Mouse (Mus musculus) cerebellum, adult 11-12 months (tissue): Measurements from ENCODE around the gene Gpr68.

Experiments
- DNase-seq: peaks from one replicate; pipeline ENCODE4 v3.0.0; 2022

Gpr68 gene

DNA sequence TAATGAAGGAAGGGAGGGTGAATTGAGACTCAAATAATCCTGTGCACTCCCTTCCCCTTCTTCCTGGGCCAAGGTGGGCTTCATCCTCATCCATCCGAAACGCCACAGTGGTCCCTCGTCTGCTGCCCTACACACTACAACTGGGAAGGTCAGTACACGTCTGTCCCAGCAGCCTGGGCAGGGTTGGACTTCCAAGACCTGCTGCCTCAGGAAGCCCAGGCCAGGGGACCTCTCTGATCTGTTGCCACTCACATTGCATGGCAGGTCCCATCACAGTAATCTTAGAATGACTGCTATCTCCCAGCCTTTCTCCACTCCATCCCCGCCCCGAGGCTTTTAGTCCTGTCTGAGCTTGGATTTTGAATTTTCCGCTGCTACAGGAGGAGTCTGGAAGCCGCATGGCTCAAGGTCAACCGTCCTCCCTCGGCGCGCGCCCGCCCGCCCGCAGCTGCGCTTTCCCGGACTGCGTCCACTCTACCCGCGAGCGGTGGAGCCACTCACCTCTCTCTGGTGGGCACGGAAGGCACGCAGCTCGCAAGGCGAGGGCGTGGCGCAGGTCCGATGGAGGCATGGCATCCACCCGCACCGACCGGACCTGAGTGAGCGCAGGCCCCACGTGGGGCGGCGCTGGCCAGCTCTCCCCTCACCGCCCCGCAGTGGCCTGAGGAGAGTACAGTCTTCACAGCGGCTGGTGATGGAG, at the start of gene Gpr68:
Gene Gpr68 (minus strand): TSS at position 601 of the 700 bp plus-strand sequence.
- DNase-seq: peak; percentile 73

DNA sequence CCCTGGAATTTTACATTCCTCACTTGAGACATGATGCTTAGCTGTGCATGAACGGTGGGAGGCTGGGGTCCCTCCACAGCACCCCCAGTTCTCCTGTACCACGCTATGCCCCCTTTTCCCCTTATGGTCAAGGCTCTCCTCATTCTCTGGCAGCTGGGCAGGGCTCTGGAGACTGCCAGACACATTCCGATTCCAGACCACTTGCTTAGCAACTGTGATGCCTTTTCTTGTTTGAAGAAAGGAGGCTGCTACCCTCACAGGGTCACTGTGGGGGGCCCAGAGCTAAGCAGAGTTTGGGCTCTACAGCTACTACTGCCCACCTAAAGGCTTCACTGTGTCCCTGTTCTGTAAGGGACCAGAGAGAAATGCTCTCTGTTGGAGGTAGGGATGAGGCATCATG, 49.3 kb upstream of the Gpr68 start:
- DNase-seq: no peak

DNA sequence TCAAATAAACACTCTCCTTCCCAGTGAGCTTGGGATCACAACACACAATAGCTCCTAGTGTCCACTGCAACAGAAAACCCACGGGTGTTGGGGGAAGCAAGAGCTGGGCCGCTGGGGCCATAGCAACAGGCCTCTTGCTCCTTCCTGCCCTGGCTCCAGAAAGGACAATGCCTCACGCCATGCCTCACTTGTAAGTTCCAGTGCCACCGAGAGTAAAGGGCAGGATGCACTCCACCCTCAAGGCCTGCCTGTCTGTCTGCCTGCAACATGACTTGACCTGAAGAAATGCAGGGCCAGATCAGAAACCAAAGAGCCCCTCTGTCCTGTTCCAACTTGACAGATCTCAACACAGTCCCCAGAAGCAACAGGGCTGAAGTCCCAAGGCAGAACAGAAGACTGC, 48.8 kb upstream of the Gpr68 start:
- no peak for DNase-seq

DNA sequence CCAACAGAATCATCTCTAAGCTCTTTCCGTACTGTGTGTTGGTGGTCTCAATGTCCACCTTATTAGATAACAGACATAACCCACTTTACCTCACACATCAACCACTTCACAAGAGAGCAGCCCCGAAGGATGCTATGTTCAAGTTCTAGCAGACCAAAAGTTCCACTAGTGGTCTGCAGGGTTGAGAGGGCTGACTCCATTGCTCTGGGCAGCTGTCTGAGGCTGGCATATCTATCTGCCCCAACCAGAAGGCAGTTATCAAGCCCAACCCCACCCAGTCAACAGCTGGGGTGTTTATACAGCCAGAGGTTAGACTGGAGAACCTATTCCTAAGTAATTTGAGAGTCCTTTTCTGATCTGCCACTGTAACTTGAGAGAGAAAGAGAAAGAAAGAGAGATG, 48.0 kb upstream of the Gpr68 start:
- DNase-seq: no peak

DNA sequence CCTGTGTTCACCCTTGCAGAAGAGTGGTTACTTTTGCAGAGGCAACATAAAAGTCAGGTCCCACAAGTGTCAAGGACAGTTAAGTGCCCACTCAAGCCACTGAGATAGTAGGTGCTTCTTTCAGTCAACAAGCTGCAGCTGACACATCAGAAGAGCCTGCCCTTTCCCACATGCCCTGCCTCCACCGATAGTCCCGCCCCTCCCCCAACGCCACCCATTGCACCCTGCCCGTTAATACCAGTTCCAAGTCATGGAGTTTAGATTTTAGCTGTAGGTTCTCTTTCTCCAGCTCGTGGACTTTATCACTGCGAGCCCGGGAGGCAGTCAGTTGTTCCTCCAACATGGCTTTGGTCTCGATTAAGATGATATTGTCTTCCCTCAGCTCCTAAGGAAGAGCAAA, 45.9 kb upstream of the Gpr68 start:
- DNase-seq: no peak

DNA sequence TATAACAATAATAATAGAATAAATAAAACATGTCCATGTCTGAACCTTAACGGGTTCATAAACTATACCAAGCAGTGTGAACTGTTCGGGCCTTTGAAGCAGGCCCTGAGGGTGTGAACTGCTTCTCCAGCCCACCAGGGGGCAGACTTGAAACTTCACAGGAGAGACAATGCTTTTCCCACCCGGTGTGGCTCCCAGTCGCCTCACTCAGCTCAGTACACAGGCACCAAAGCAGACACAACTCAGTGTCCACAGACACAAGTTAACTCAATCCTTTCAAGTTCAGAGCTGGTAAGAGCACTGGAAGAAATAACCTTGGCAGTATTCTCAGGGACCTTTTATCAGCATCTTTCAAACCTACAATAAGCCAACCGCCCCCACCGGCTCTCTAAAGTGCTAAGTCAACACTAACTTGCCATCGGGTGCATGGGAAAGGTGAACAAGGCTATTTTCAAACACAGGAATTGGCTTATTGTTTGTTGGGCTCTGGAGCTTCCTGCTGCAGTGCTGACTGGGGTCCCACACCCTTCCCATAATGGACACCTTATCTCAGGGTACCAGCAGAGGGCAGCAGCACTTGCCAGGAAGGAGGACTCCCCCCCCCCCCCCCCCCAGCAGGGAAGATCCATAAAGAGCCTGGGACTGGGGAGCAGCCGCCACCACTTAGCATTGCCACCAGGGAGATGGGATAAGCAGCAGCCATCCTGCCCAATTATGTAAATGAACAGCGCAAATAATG, 44.4 kb upstream of the Gpr68 start:
- peak; percentile 46 for DNase-seq

DNA sequence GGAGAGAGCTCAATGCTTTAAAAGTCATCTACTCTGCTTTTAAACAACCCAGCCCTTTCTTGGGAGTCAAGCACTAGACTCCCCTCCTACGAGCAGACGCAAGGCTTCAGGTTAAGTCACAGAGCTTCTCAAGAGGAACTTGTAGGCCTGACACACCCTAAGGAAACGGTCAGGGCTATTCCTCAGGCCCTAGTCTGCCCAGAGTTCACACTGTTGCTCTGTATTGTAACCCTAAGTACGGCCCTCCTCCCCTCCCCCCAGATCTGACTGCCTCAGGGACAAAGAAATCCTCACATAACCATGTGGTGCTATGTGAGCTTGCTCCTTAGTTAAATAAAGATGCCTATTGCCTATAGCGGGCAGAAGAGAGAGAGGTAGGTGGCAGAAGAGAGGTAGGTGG, 41.1 kb upstream of the Gpr68 start:
- no peak for DNase-seq

DNA sequence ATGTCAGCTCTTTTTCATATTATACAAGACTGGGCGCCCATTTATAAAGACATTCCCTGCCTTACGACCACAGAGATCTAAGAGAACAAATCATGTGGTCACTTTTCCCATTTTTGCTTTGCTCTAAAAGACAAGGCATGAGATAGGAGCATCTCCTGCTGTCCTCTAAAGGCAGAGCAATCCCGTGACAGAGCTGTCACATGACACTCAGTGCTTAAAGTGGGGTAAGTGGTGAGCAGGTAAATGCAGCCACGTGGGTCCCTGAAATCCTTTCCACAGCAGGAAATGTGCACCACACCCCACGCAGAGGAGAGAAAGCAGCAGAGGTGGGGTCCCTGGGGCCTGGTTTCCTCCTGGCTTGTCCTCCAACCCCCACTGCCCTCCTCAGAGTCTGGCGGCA, 40.0 kb upstream of the Gpr68 start:
- DNase-seq: no peak

DNA sequence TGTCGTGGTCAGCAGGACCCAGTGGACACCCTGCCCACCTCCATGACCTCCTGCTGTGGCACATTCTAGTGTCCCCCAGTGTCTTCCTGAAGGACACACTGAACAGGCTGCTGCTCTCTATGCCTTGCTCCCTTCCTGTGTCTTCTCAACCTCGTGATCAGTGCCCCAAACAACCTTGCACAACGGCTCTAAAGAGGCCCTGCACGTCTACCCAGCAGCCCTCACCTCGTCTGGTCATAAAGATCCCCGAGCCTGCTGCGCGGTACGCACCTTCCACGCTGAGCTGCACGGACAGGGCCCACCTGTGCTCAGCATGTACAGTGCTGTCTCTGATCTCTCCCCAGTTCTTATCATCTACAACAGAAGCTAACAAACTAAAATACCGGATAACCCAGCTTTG, 38.0 kb upstream of the Gpr68 start:
- no peak for DNase-seq

DNA sequence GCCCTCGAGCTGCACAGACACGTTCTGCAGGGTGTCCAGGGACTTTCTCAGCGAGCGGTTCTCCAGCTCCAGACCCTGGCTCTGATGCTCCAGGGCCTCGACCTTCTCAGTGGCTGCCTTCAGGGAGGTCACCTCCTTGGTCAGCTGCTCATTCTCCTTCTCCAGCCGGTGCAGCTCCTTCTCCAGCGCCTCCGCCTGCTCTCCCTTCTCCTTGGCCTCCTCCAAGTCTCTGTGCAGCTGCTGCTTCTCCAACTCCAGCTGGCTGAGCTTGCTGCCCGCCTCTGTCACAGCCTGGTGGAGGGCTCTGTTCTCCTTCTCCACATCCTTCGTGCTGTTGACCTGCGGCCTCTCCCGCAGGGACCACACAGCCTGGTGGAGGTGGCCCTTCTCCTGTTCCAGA, 37.5 kb upstream of the Gpr68 start:
- DNase-seq: no peak

DNA sequence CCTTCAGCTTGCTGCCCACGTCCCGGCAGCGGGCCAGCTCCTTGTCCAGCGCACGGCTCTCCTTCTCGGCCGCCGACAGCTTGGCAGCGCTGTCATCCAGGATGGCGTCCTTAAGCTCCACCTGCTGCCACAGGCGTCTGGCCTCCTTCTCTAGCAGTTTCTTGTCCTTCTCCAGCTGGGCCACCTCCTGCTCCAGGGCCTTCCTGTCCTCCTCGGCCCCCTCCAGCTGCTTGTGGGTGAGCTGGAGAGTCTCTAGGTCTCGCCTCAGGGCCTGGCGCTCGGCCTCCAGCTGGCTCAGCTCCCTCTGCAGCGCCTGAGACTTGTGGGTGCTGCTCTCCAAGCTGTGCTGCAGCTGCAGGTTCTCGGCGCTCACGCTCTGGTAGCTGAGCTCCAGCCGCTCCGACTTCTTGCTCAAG, 36.9 kb upstream of the Gpr68 start:
- peak; percentile 76 for DNase-seq

DNA sequence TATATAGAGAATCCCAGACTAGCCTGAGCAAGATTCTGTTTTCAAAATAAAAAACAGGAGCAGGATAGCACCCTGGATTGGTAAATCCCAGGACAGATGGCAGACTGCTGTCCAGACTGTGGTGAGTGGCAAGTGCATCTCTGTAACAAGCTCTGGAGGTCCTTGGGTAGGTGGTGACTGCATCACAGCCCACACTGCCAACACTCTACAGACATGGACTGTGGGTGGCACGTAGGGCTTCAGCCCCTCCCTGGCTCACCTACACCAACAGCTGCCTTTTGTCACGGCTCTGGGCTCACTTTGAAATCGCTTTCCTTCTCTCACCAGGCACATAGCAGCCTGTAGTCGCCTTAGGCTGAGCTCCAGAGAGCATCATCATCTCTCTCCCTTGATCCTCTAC, 35.1 kb upstream of the Gpr68 start:
- no peak for DNase-seq

DNA sequence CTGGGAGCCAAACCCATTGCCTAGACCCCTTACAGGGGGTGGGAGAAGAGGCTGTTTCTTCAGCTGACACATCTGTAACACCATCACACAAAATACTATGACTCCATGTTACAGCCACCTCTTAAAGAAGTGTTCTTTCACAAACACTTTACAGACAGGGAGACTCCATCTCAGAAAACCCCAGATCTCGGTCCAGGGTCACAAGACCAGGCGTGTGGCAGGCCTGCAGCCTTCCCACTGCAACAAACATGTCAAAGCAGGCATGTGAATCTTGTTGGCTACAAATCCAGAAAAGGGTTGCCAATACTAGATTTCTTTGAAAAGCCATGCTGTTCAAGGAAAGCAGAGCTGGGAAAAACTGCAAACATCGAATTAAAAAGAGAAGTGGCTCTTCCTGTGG, 33.4 kb upstream of the Gpr68 start:
- DNase-seq: no peak

DNA sequence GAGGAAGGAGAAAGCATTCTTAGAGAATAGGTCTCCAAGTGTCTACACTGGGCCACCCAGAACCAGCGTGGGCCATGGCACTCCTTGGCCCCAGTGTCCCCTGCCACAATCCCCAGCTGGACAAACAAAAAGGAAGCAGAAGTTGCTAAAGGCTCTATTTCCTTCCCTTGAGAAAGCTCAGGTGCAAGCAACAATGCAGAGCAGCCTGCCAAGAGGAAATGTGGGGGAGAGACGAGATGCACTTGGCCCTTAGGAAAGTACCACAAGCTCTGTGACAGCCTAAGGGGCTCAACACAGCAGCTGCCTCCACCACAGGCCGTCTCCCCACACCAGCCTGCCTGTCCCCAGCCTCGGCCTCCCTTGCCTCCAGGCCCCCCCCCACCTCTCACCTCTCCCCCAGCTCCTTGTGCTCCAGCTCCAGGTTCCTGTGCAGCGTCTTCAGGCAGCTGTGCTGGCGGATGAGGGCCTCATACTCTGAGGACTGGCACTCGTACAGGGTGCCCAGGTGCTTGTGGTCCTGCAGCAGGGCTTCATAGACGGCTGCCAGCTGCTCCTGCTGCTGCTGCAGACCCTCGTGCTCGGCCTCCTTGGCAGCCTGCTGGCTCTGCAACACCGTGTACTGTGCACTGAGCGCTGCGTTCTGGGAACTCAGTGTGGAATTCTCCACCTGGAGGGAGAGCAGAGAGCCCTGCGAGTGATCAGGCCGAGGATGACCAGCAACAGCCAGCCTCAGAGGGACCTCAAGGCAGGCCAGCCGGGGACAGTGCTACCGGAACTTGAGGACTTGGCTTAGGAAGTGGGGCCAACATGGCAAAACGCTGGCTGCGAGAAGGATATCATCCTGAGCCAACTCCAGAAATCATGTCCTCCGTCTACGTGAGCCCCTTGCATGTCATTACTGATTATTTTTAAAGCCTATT, 29.7 kb upstream of the Gpr68 start:
- no peak for DNase-seq

DNA sequence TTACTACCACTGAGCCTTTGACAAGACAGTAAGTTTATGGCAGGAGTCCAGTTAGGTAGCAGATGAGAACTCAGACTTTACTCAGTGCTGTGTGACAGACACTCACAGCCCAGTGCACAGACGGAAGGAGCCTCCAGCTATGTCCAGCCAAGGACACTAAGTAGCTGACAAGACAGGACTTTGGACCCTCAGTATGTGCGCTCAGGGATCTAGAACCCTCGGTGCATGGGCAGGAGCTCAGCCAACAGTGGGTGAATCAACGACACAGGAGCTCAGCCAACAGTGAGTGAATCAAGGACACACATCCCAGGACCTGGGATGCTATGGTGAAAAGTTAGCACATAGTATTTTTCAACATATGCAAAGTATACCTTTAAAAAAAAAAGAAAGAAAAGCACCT, 28.7 kb upstream of the Gpr68 start:
- no peak for DNase-seq

DNA sequence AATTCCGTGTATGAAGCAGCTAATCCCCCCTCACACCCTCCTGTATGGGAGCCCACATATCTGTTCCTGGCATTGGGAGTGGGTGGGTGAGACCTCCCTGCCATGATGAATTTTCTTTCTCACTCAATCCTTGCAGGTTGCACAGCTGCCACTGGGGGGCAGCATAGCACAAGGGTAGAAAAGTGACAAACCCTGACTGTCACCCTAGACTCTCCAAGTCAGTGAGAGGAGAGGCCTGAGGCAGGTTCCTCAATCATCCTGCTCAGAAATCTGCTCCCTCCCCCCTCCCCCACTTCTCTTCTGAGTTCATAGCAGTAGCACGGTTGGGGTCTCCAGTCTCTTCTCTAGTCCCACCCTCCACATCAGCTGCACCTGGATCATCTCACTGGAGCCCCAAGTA, 28.1 kb upstream of the Gpr68 start:
- DNase-seq: peak; percentile 57

DNA sequence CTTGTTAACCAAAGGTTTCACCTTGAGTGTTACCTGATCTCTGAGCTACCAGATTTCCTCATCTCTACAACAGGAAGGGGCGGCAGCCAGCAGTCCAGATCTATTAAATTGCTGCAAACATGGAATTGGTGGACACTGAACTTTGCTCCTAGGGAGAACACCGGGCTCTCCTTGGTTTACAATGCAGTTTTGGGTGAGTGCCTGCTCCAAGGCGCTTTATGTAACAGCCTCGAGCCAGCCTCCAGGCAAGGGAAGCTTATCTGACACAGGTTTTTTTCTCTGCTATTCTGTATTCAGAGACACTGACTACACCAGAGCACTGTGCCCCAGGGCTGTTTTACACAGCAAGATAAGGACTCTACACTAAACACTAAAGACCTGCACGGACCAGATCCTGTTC, 26.8 kb upstream of the Gpr68 start:
- no peak for DNase-seq

DNA sequence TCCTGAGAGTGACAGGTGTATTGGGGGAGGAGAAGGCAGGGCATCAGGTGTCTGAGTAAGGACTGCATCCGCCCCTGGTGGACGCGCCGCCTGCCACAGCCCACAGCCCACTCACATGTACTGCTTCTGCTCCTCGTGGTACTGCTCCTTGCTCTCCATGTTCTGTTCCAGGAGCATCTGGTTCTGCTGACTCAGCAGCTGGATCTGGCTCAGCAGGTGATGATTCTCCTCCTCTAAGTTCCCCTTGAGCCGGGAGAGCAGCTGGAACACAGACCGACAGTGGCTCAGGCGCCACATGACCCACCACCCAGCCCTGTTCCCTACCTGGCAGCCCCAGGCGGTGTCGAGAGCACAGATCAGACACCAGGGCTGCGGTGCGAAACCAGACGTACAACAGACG, 23.7 kb upstream of the Gpr68 start:
- DNase-seq: no peak

DNA sequence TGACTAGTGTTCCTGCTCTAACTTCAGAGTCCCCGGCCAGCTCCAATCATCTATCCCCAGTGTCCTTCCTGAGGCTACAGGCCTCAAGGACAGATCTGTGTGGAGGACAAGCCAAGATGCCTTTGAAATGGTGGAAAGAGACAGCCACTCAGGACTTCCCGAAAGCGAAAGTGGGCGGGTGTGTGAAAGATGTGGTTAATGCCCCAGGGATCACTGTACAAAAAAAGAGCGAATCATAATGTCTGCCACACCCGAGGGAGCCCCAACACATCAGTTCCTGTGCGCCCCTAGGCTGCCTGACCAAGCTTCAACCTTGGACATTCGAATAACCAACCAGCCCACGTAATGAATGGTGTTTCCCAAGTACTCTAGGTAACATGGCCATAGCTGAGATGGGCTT, 20.3 kb upstream of the Gpr68 start:
- no peak for DNase-seq

DNA sequence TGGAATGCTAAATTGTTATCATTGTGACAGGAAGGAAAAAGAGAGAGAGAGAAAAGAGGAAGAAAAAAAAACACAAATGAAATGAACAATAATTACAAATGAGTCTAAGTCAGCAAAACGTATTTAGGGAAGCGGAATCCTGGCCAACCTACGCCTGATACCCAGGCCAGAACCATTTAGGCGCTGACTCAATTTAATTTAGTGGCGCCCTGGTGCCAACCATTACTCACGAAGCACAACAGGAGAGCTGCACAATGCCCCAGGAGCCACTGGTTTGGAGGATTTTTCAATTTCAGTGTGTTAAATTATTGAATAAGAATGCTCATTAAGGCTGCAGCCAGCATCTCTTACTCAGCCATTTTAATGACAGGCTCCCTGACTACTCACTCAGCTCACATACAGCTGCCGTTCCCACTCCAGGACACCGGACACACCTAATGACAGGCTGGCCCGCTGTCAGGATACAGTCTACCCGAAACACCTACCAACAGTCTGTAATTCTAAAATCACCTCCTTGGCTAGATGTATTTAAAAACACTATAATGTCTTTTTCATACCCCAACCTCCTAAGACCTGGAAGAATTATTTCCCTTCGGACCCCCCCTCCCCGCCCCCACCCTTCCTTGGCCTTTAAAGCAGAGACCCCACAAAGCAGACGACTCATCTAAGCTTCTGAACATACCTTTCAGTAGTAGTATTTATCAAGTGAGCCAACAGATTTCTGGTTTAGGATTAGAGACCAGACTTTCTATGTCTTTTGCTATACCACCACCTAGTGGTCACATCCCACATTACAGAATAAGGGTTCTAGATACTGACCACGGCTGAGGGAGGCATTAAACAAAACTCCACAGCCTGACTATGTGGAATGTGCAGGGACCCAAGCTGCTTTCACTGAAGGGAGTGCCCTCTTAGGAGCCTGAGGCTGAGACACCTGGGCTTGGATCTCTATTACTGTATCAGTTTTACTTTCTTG, 17.9 kb upstream of the Gpr68 start:
- no peak for DNase-seq

DNA sequence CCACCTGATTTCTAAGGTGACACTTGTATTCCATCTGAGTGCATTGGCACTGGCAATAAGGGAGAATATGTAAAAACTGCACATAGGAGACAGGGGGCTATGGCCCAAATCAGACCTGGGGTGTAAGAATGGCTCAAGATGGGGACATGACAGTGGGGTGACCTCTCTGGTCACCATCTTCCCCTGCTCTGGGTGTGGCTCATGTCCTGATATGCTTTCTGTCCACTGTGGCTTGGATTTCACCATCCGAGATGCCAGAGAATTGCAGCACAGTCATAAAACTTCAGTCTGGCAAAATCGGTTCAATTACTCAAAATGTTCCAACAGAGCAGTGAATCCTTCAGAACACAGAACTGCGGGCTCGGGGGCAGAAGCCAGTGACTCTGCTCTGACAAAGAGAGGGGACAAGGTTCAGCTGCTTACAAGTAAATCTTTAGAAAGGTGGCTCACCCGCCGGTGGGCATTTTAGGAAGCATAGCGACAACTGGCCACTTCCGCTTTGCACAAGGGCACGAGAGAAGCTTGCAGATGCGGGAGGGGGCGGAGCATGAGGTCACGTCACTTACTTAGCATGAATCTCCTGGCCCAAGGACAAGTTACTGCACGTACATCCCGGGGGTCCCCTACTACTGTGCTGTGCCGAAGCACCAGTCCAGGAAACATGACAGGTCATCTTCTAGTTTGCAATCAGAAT, 16.8 kb upstream of the Gpr68 start:
- DNase-seq: no peak

DNA sequence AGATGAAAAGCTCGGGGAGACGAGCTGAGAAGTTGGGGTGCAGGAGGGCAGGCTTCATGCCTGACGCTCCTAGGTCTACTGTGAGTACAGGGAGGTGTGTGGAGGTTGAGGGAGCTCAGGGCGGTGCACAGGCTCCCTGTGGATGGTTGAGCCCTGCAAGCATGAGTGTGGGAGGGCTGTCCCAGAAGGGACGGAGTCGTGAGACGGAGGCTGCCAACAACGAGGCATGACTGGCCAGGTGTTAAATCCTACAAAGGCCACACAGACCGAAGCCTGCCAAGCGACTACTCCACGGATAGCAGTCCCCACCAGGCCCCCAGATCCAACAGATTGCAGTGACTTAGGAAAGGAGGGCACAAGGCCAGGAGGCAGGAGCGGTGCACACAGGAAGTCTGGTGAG, 2.7 kb upstream of the Gpr68 start:
- peak; percentile 83 for DNase-seq
